Mouse (Mus musculus) MEL (cell line): ENCODE measurements around the gene Kcns1. TPM values are rescaled to one million over a fixed set of nuclear protein-coding genes. Genes with fewer than 3 reads are reported as not detected.

Experiments used
- DNase-seq: peaks from one replicate; pipeline ENCODE4 v3.0.0; 2011; ENCODE audit warnings: low read depth, low spot score
- H3K27ac ChIP-seq: 2 replicates; pipeline ENCODE4 v1.5.1; 2012; ENCODE audit warnings: low read depth, mild to moderate bottlenecking, control low read depth, low read length, moderate library complexity; ENCODE audit not compliant: control insufficient read depth
- H3K27me3 ChIP-seq, 2 experiments: fragments of 150-350 bp in 1 of 2; sonication (generic) in 1 of 2; 2 replicates each; pipeline ENCODE4 v1.6.1; 2012; ENCODE audit warnings: low read length in 2 of 2, mild to moderate bottlenecking in 2 of 2, improper control_type of control experiment in 1 of 2, moderate library complexity in 1 of 2; ENCODE audit not compliant: insufficient read depth in 2 of 2, control insufficient read depth in 1 of 2
- H3K36me3 ChIP-seq, 2 experiments: 2 replicates each; pipeline ENCODE4 v1.6.1; 2012 to 2014; ENCODE audit warnings: low read length in 2 of 2, improper control_type of control experiment in 1 of 2, inconsistent platforms in 1 of 2, mild to moderate bottlenecking in 1 of 2; ENCODE audit not compliant: insufficient read depth in 2 of 2, control insufficient read depth in 1 of 2
- H3K4me1 ChIP-seq, 2 experiments: fragments of 150-350 bp in 1 of 2; sonication (generic) in 1 of 2; 2 replicates each; pipeline ENCODE4 v1.6.1; 2012; ENCODE audit warnings: low read length in 2 of 2, improper control_type of control experiment in 1 of 2, mild to moderate bottlenecking in 1 of 2; ENCODE audit not compliant: insufficient read depth in 2 of 2, control insufficient read depth in 1 of 2
- H3K4me3 ChIP-seq, 2 experiments: fragments of 150-350 bp in 1 of 2; sonication (generic) in 1 of 2; 2 replicates each; pipeline ENCODE4 v1.5.1; 2012; ENCODE audit warnings: low read depth in 2 of 2, low read length in 2 of 2, mild to moderate bottlenecking in 2 of 2, moderate library complexity in 2 of 2, control low read depth in 1 of 2, improper control_type of control experiment in 1 of 2; ENCODE audit not compliant: control insufficient read depth in 1 of 2, insufficient read depth in 1 of 2
- H3K79me2 ChIP-seq: 2 replicates; pipeline ENCODE4 v1.6.1; 2012; ENCODE audit warnings: mild to moderate bottlenecking, low read length, moderate library complexity; ENCODE audit not compliant: control insufficient read depth, poor library complexity, insufficient read depth
- H3K9ac ChIP-seq: 2 replicates; pipeline ENCODE4 v1.6.1; 2012; ENCODE audit warnings: low read depth, mild to moderate bottlenecking, control low read depth, low read length, moderate library complexity; ENCODE audit not compliant: control insufficient read depth, poor library complexity, severe bottlenecking
- H3K9me3 ChIP-seq: fragments of 150-350 bp; sonication (generic); replicated peaks from 2 replicates; pipeline ENCODE4 v1.6.1; 2012; ENCODE audit warnings: mild to moderate bottlenecking, low read length, improper control_type of control experiment, moderate library complexity; ENCODE audit not compliant: insufficient read depth
- BHLHE40 ChIP-seq: IDR thresholded peaks from 2 replicates; pipeline ENCODE4 v1.6.1; 2012; ENCODE audit warnings: low read depth, mild to moderate bottlenecking, inconsistent platforms, low read length, improper control_type of control experiment, borderline replicate concordance
- CHD1 ChIP-seq: IDR thresholded peaks from 2 replicates; pipeline ENCODE4 v1.6.1; 2012; ENCODE audit warnings: low read depth, mild to moderate bottlenecking, inconsistent platforms, low read length, improper control_type of control experiment
- CHD2 ChIP-seq: IDR thresholded peaks from 2 replicates; pipeline ENCODE4 v1.6.1; 2011; ENCODE audit warnings: low read length, improper control_type of control experiment
- ETS1 ChIP-seq: IDR thresholded peaks from 2 replicates; pipeline ENCODE4 v1.6.1; 2012; ENCODE audit warnings: low read depth, mild to moderate bottlenecking, inconsistent platforms, low read length, improper control_type of control experiment, moderate library complexity
- GATA1 ChIP-seq: IDR thresholded peaks from 2 replicates; pipeline ENCODE4 v1.6.1; 2011; ENCODE audit warnings: low read depth, low read length, improper control_type of control experiment
- HCFC1 ChIP-seq: IDR thresholded peaks from 2 replicates; pipeline ENCODE4 v1.6.1; 2012; ENCODE audit warnings: low read depth, mild to moderate bottlenecking, inconsistent platforms, low read length, improper control_type of control experiment, moderate library complexity
- MAFK ChIP-seq: IDR thresholded peaks from 2 replicates; pipeline ENCODE4 v1.6.1; 2011; ENCODE audit warnings: low read depth, mild to moderate bottlenecking, low read length, improper control_type of control experiment, borderline replicate concordance
- MAX ChIP-seq: IDR thresholded peaks from 2 replicates; pipeline ENCODE4 v1.6.1; 2011; ENCODE audit warnings: low read length, improper control_type of control experiment
- MEF2A ChIP-seq: IDR thresholded peaks from 2 replicates; pipeline ENCODE4 v1.6.1; 2014; ENCODE audit warnings: low read depth, mild to moderate bottlenecking, inconsistent platforms, low read length, improper control_type of control experiment; ENCODE audit not compliant: poor library complexity, insufficient replicate concordance, severe bottlenecking; ENCODE audit errors: extremely low read depth
- MYB ChIP-seq: IDR thresholded peaks from 2 replicates; pipeline ENCODE4 v1.6.1; 2011; ENCODE audit warnings: mild to moderate bottlenecking, low read depth, low read length, improper control_type of control experiment
- POLR2AphosphoS2 ChIP-seq: IDR thresholded peaks from 2 replicates; pipeline ENCODE4 v1.6.1; 2011; ENCODE audit warnings: low read length, improper control_type of control experiment
- POLR2AphosphoS5 ChIP-seq: IDR thresholded peaks from 2 replicates; pipeline ENCODE4 v1.6.1; 2012; ENCODE audit warnings: low read depth, borderline replicate concordance, mild to moderate bottlenecking, inconsistent platforms, low read length, moderate library complexity, mixed read lengths
- RAD21 ChIP-seq: IDR thresholded peaks from 2 replicates; pipeline ENCODE4 v1.6.1; 2011; ENCODE audit warnings: mild to moderate bottlenecking, low read depth, low read length, improper control_type of control experiment
- RCOR1 ChIP-seq: IDR thresholded peaks from 2 replicates; pipeline ENCODE4 v1.6.1; 2012; ENCODE audit warnings: low read depth, mild to moderate bottlenecking, inconsistent platforms, low read length, improper control_type of control experiment
- SIN3A ChIP-seq: IDR thresholded peaks from 2 replicates; pipeline ENCODE4 v1.6.1; 2012; ENCODE audit warnings: low read length, improper control_type of control experiment, inconsistent platforms
- SMC3 ChIP-seq: IDR thresholded peaks from 2 replicates; pipeline ENCODE4 v1.6.1; 2011; ENCODE audit warnings: low read depth, low read length, improper control_type of control experiment
- TCF12 ChIP-seq: IDR thresholded peaks from 2 replicates; pipeline ENCODE4 v1.6.1; 2014; ENCODE audit warnings: low read depth, mild to moderate bottlenecking, inconsistent platforms, low read length, improper control_type of control experiment, moderate library complexity
- USF1 ChIP-seq: IDR thresholded peaks from 2 replicates; pipeline ENCODE4 v1.6.1; 2014; ENCODE audit warnings: low read depth, mild to moderate bottlenecking, inconsistent platforms, low read length, improper control_type of control experiment, moderate library complexity
- USF2 ChIP-seq, 2 experiments: IDR thresholded peaks; 2 replicates each; pipeline ENCODE4 v1.6.1; 2011 to 2012; ENCODE audit warnings: improper control_type of control experiment in 2 of 2, low read length in 2 of 2, borderline replicate concordance in 1 of 2, inconsistent platforms in 1 of 2, low read depth in 1 of 2, mild to moderate bottlenecking in 1 of 2; ENCODE audit not compliant: insufficient read depth in 1 of 2
- ZKSCAN1 ChIP-seq: IDR thresholded peaks from 2 replicates; pipeline ENCODE4 v1.6.1; 2012; ENCODE audit warnings: low read depth, mild to moderate bottlenecking, inconsistent platforms, low read length, improper control_type of control experiment, moderate library complexity
- ZMIZ1 ChIP-seq: IDR thresholded peaks from 2 replicates; pipeline ENCODE4 v1.6.1; 2012; ENCODE audit warnings: low read depth, mild to moderate bottlenecking, inconsistent platforms, low read length, improper control_type of control experiment, moderate library complexity
- ZNF384 ChIP-seq: IDR thresholded peaks from 2 replicates; pipeline ENCODE4 v1.6.1; 2012; ENCODE audit warnings: low read depth, mild to moderate bottlenecking, inconsistent platforms, low read length, improper control_type of control experiment
- polyA plus RNA-seq, 2 experiments: library from polyadenylated mRNA; stranded (reverse) in 1 of 2; unstranded in 1 of 2; fragments of >175 nt in 1 of 2; fragments of >200 nt in 1 of 2; gene quantifications; 2 replicates each; pipeline versions ENCODE4 v1.2.1 to v1.2.4; 2012; ENCODE audit warnings: low replicate concordance in 2 of 2, low read depth in 1 of 2; ENCODE audit not compliant: insufficient read length in 2 of 2, insufficient read depth in 1 of 2, missing spikeins in 1 of 2
- total RNA-seq: library from RNA; depleted of rRNA; stranded (reverse); fragments of 300-350 nt; gene quantifications from 2 replicates; pipeline ENCODE4 v1.2.3, GENCODE M21; 2012

Kcns1 gene
- total and polyA plus RNA-seq, 3 experiments = not detected

DNA sequence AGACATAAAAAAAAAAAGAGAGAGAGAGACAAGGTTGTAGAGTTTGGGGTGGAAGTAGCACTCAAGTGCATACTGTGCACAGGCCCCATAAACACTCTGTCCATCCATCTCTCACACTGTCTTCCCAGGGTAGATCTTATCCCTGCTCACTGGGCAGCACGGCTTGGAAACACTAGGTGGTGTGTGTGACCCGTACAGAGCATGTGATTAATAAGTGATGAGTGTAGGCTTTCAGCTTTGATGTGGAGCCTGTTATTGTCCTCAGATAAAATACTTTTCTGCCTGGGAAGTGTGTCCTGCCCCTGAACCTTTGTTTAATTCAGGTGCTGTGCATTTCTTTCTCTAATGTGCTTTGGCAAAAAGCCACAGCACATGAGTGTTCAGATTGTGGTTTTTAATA, 34.5 kb downstream of the Kcns1 start:
- Histone ChIP-seq H3K4me3 (no peak overlapping the region), H3K9me3 (no peaks in the 10 kb centered on the region), H3K79me2 (no peaks in the 10 kb centered on the region), H3K27me3 (no peaks in the 10 kb centered on the region), H3K36me3 (peaks cover 0 to 4% of the 10 kb centered on the region in 2 experiments; a peak in 2 of 4 replicates), H3K27ac (no peak overlapping the region), H3K4me1 (no peaks in the 10 kb centered on the region), H3K9ac (no peak overlapping the region)
- TF ChIP-seq USF1 (no peak), RAD21 (no peak), ZKSCAN1 (no peak), TCF12 (no peak), ZNF384 (no peak), ETS1 (no peak), GATA1 (no peak), SMC3 (no peak), MAX (no peak), HCFC1 (no peak), CHD2 (no peak), ZMIZ1 (no peak), MEF2A (no peak), CHD1 (no peak), BHLHE40 (no peak)
- DNase-seq = no peak

DNA sequence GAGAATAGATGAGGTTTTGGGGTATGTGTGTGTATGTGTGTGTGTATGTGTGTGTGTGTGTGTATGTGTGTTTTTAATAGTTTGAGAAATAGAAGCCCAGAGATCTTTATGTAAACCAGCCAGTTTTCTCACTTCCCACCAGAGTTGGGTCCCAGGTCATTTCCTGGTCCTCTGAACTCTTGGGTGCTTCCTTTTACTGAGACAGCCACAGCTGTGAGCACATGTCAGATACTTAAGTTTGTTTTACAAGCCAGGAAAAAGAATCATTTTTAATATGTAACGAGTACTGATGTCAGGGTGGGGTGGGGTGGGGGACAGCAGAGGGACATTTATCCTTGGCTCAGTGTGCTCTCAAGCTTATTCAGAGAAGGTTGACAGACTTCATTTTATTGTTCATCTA, 35.5 kb downstream of the Kcns1 start:
- Histone ChIP-seq H3K27ac (no peak overlapping the region), H3K4me1 (no peaks in the 10 kb centered on the region), H3K27me3 (no peaks in the 10 kb centered on the region), H3K9ac (no peak overlapping the region), H3K4me3 (no peak overlapping the region), H3K36me3 (peaks cover 0 to 5% of the 10 kb centered on the region in 2 experiments; a peak in 2 of 4 replicates), H3K79me2 (no peaks in the 10 kb centered on the region), H3K9me3 (no peaks in the 10 kb centered on the region)
- DNase-seq = no peak
- TF ChIP-seq POLR2AphosphoS5 (no peak), TCF12 (no peak), RCOR1 (no peak), MAFK (no peak), SIN3A (no peak), ZMIZ1 (no peak), POLR2AphosphoS2 (no peak), MYB (no peak), USF1 (no peak), USF2 (IDR thresholded peaks at IDR 0.05; ENCODE audit: borderline replicate concordance in 1 of 2, insufficient read depth in 1 of 2, low read depth in 1 of 2, low read length in 2 of 2) (no peak)
- TF ChIP-seq, all 39 proteins: peak for 0
